Mouse (Mus musculus) erythroblast, embryonic 14.5 days (primary cell): ENCODE measurements around the gene Mettl24. TPM values are rescaled to one million over a fixed set of nuclear protein-coding genes. Genes with fewer than 3 reads are reported as not detected.

ENCODE experiments used
- H3K27me3 ChIP-seq: 2 replicates; pipeline ENCODE4 v1.6.1; 2012; ENCODE audit warnings: inconsistent platforms; ENCODE audit not compliant: control insufficient read depth
- H3K36me3 ChIP-seq: 2 replicates; pipeline ENCODE4 v1.6.1; 2012; ENCODE audit warnings: mild to moderate bottlenecking, inconsistent platforms; ENCODE audit not compliant: control insufficient read depth
- H3K4me1 ChIP-seq: 2 replicates; pipeline ENCODE4 v1.6.1; 2012; ENCODE audit warnings: inconsistent platforms; ENCODE audit not compliant: control insufficient read depth
- H3K4me3 ChIP-seq: replicated peaks from 2 replicates; pipeline ENCODE3; 2012; ENCODE audit warnings: moderate library complexity, mild to moderate bottlenecking, inconsistent platforms
- H3K9me3 ChIP-seq: 2 replicates; pipeline ENCODE4 v1.6.1; 2012; ENCODE audit warnings: low read length, inconsistent platforms, mixed read lengths; ENCODE audit not compliant: control insufficient read depth
- GATA1 ChIP-seq: IDR thresholded peaks from 2 replicates; pipeline ENCODE4 v1.6.1; 2012; ENCODE audit warnings: low read length, inconsistent platforms, mixed read lengths
- TAL1 ChIP-seq: IDR thresholded peaks from 3 replicates; pipeline ENCODE4 v1.6.1; 2012; ENCODE audit warnings: low read length, inconsistent platforms, mixed read lengths
- polyA plus RNA-seq: library from polyadenylated mRNA; stranded (reverse); fragments of >175 nt; gene quantifications from 2 replicates; pipeline ENCODE4 v1.2.3, GENCODE M21; 2012

Gene Mettl24
- polyA plus RNA-seq, 1 experiment = not detected

DNA sequence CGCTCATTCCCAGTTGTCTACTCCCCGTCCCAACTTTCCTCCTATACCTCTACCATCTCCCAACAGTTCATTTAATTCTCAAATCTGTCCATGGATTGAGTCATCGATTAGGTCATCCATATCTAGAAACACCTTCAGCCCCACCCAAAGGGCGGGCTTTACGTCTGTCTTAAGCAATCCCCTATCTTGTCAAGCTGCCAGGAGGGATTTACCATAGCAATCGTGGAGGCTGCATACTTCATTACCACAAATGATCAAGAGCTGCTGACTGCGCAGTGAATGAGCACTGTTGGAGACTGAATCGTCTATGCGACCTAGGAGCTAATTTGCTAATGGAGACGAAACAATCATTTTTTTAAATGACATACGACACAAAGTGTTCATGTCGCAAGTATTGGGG lies 34.3 kb upstream of the Mettl24 start:
- TF ChIP-seq GATA1 = no peak
- TF ChIP-seq TAL1 = no peak
- Histone ChIP-seq H3K36me3 (no peaks in the 10 kb centered on the region), H3K4me1 (no peaks in the 10 kb centered on the region)

DNA sequence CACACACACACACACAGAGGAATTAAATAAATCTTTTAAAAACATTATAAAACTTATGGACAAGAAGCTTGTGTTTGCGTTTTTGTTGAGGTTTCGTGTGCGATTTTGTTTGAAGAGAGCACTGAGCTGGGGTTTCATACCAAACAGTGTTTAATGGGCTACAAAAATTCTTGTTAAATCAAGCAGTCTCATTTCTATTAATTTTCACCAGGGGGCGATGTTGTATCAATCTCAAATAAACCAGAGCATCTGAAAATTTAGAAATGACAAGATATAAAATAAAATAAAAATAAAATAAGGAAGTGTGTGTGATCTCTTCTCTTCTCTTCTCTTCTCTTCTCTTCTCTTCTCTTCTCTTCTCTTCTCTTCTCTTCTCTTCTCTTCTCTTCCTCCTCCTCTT lies 33.4 kb upstream of the Mettl24 start:
- no peak overlapping the region for H3K4me3 ChIP-seq
- no peak for TF ChIP-seq GATA1
- TF ChIP-seq TAL1 = no peak
- no peaks in the 10 kb centered on the region for H3K9me3 ChIP-seq
- H3K36me3 ChIP-seq = no peaks in the 10 kb centered on the region
- H3K4me1 ChIP-seq = no peaks in the 10 kb centered on the region
- H3K27me3 ChIP-seq = peaks cover 2% of the 10 kb centered on the region; the same call in 1 of the 2 replicates

More for the DNA sequence above, 34.3 kb upstream of the Mettl24 start:
- H3K4me3 ChIP-seq = no peak overlapping the region
- no peaks in the 10 kb centered on the region for H3K9me3 ChIP-seq
- peaks cover 2% of the 10 kb centered on the region; the same call in 1 of the 2 replicates for H3K27me3 ChIP-seq

DNA sequence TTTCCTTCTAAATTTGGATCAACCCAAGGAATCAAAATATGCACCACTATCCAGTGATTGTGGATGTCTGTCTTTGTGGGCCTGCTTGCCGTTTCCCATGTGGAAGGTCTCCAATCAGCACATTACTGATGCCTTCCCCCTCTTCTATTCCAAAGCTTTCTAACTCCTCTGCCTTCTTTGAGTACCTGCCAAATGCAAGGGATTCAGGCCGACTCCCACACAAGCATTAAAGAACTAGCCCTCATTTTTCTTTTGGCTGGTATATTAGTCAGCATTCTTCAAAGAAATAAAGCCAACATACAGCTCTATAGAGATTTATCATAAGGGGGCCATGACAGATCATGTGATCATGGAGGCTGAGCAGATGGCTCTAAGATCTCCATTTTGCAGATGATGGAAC lies 31.4 kb upstream of the Mettl24 start:
- H3K4me3 ChIP-seq = no peak overlapping the region
- no peaks in the 10 kb centered on the region; the same call in 1 of the 2 replicates for H3K27me3 ChIP-seq
- H3K4me1 ChIP-seq = no peaks in the 10 kb centered on the region
- no peak for TF ChIP-seq GATA1
- TF ChIP-seq TAL1 = no peak
- no peaks in the 10 kb centered on the region for H3K36me3 ChIP-seq
- no peaks in the 10 kb centered on the region for H3K9me3 ChIP-seq

GRCm38 (mm10) chr10:40665270-40665669 lies 17.8 kb upstream of the Mettl24 start:
- Histone ChIP-seq H3K36me3 (no peaks in the 10 kb centered on the region), H3K27me3 (0 out of 2 replicates have a peak, but pooled peaks cover 2% of the 10 kb centered on the region), H3K4me3 (no peak overlapping the region), H3K9me3 (no peaks in the 10 kb centered on the region; the same call in 1 of the 2 replicates), H3K4me1 (no peaks in the 10 kb centered on the region)
- TF ChIP-seq GATA1 (no peak), TAL1 (no peak)

DNA sequence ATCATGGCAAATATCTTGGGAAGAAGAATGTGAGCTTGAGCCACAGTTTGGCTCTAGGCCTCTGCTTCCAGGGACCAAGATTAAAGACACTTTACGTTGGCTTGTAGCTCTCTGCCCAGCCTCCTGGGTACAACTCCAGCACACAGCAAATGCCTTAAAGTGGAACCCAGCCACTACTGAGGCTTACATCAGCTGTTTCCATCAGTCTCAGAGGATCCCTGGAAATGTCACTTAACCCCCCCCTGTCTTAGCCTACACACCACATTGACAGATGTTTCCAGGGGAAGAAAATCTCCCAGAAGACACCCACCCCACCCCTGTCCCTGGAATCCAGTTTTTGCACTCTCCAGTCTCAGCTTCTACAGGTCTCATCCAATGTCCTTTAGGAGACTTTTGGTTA lies 16.1 kb upstream of the Mettl24 start:
- Histone ChIP-seq H3K4me1 (no peaks in the 10 kb centered on the region), H3K4me3 (no peak overlapping the region), H3K9me3 (no peaks in the 10 kb centered on the region), H3K36me3 (no peaks in the 10 kb centered on the region), H3K27me3 (0 out of 2 replicates have a peak, but pooled peaks cover 2% of the 10 kb centered on the region)
- no peak for TF ChIP-seq TAL1
- no peak for TF ChIP-seq GATA1

DNA sequence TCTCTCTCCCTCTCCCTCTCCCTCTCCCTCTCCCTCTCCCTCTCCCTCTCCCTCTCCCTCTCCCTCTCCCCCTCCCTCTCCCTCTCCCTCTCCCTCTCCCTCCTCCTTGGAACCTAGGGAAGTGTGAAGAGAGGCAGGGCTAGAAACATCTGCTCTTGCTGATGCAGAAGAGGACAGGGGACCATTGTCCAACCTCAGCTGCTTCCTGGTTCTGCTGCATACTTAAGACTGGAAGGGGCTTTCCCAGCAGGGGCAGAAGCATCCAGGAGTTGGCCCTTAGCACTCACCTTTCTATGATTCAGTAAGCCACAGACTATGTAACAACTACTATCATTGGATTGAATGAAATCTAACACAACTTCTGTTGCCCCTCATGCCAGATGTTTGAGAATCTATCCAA lies 14.4 kb upstream of the Mettl24 start:
- H3K36me3 ChIP-seq = no peaks in the 10 kb centered on the region
- no peak overlapping the region for H3K4me3 ChIP-seq
- TF ChIP-seq TAL1 (no peak), GATA1 (no peak)
- 0 out of 2 replicates have a peak, but pooled peaks cover 2% of the 10 kb centered on the region for H3K27me3 ChIP-seq
- no peaks in the 10 kb centered on the region for H3K9me3 ChIP-seq
- H3K4me1 ChIP-seq = no peaks in the 10 kb centered on the region

GRCm38 (mm10) chr10:40672587-40673296 lies 10.3 kb upstream of the Mettl24 start:
- H3K27me3 ChIP-seq = peaks cover 9% of the 10 kb centered on the region
- no peaks in the 10 kb centered on the region for H3K4me1 ChIP-seq
- no peak for TF ChIP-seq TAL1
- TF ChIP-seq GATA1 = no peak
- no peak overlapping the region for H3K4me3 ChIP-seq
- no peaks in the 10 kb centered on the region for H3K9me3 ChIP-seq
- no peaks in the 10 kb centered on the region for H3K36me3 ChIP-seq

DNA sequence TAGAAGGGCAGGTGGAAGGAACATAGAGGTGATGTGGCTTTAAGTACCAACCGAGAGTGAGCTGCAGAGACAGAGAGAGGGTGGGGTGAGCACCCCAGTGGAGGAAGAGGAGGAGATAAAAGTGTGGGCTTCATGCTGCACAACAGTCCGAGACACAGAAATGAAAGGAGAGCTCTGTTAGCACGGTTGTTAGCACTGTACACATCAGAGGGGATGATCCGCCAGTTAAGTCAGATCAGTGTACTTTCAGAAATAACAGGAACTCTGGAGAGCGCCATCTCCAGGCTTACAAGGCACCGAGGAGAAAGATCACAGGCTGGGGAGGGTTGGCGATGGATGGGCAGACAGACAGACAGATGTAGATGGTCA lies 9.8 kb upstream of the Mettl24 start:
- Histone ChIP-seq H3K9me3 (no peaks in the 10 kb centered on the region), H3K4me3 (no peak overlapping the region), H3K36me3 (no peaks in the 10 kb centered on the region), H3K27me3 (peaks cover 9% of the 10 kb centered on the region), H3K4me1 (no peaks in the 10 kb centered on the region)
- TF ChIP-seq GATA1 (no peak), TAL1 (no peak)

- no peaks in the 10 kb centered on the region for H3K9me3 ChIP-seq
- no peaks in the 10 kb centered on the region for H3K36me3 ChIP-seq
- H3K4me3 ChIP-seq = no peak overlapping the region
- peaks cover 8% of the 10 kb centered on the region for H3K27me3 ChIP-seq
- no peaks in the 10 kb centered on the region for H3K4me1 ChIP-seq
- TF ChIP-seq GATA1 (no peak), TAL1 (no peak)
These were observed 8.9 kb upstream of the Mettl24 start for GRCm38 (mm10) chr10:40674151-40674550.
